Mouse (Mus musculus) CH12.LX (cell line): ENCODE data around the gene Gm49368. TPM values are rescaled to one million over a fixed set of nuclear protein-coding genes. Genes with fewer than 3 reads are reported as not detected.

Experiments used
- DNase-seq: peaks from one replicate; pipeline ENCODE4 v3.0.0-alpha.2; 2013; ENCODE audit errors: extremely low read depth
- H3K27ac ChIP-seq: 2 replicates; pipeline ENCODE4 v1.5.1; 2012; ENCODE audit warnings: low read depth, mild to moderate bottlenecking, control low read depth, moderate library complexity; ENCODE audit not compliant: insufficient read depth
- H3K27me3 ChIP-seq: replicated peaks from 2 replicates; pipeline ENCODE3; 2012; ENCODE audit warnings: inconsistent platforms
- H3K36me3 ChIP-seq, 2 experiments: replicated peaks in 1 of 2; 2 replicates each; pipeline versions ENCODE3 to v1.6.1; 2012; ENCODE audit warnings: inconsistent platforms in 1 of 2, low read length in 1 of 2, mild to moderate bottlenecking in 1 of 2, mixed read lengths in 1 of 2, moderate library complexity in 1 of 2; ENCODE audit not compliant: control insufficient read depth in 1 of 2, insufficient read depth in 1 of 2
- H3K4me1 ChIP-seq, 2 experiments: 2 replicates each; pipeline ENCODE4 v1.6.1; 2012; ENCODE audit warnings: inconsistent platforms in 1 of 2, moderate library complexity in 1 of 2; ENCODE audit not compliant: insufficient read depth in 2 of 2, control insufficient read depth in 1 of 2
- H3K4me2 ChIP-seq: 2 replicates; pipeline ENCODE4 v1.6.1; 2012; ENCODE audit warnings: low read depth, mild to moderate bottlenecking, control low read depth; ENCODE audit not compliant: poor library complexity, insufficient read depth, severe bottlenecking
- H3K4me3 ChIP-seq, 3 experiments: fragments of 150-350 bp in 1 of 3; sonication (generic) in 1 of 3; replicated peaks in 1 of 3; 2 replicates each; pipeline versions ENCODE3 to v1.5.1; 2011 to 2012; ENCODE audit warnings: low read depth in 2 of 3, low read length in 2 of 3, mild to moderate bottlenecking in 2 of 3, moderate library complexity in 2 of 3, control low read depth in 1 of 3, improper control_type of control experiment in 1 of 3, inconsistent platforms in 1 of 3, mixed read lengths in 1 of 3; ENCODE audit not compliant: poor library complexity in 1 of 3
- H3K79me2 ChIP-seq: replicated peaks from 2 replicates; pipeline ENCODE4 v1.6.1; 2012; ENCODE audit warnings: mild to moderate bottlenecking, moderate library complexity; ENCODE audit not compliant: control insufficient read depth, poor library complexity, insufficient read depth, severe bottlenecking; ENCODE audit errors: extremely low read depth
- H3K9ac ChIP-seq: 2 replicates; pipeline ENCODE4 v1.6.1; 2012; ENCODE audit warnings: low read depth, mild to moderate bottlenecking, control low read depth, moderate library complexity; ENCODE audit not compliant: insufficient read depth
- H3K9me3 ChIP-seq: replicated peaks from 2 replicates; pipeline ENCODE3; 2012; ENCODE audit warnings: low read length, inconsistent platforms, mixed read lengths
- BHLHE40 ChIP-seq: IDR thresholded peaks from 2 replicates; pipeline ENCODE4 v1.6.1; 2011; ENCODE audit warnings: mild to moderate bottlenecking, low read depth, low read length, improper control_type of control experiment
- CHD2 ChIP-seq: IDR thresholded peaks from 2 replicates; pipeline ENCODE4 v1.6.1; 2011; ENCODE audit warnings: low read length, improper control_type of control experiment
- ELF1 ChIP-seq: IDR thresholded peaks from 2 replicates; pipeline ENCODE4 v1.6.1; 2014; ENCODE audit warnings: low read depth, mild to moderate bottlenecking, inconsistent platforms, low read length, improper control_type of control experiment
- HCFC1 ChIP-seq: IDR thresholded peaks from 2 replicates; pipeline ENCODE4 v1.6.1; 2012; ENCODE audit warnings: low read depth, mild to moderate bottlenecking, inconsistent platforms, low read length, improper control_type of control experiment
- IRF4 ChIP-seq: IDR thresholded peaks from 2 replicates; pipeline ENCODE4 v1.6.1; 2014; ENCODE audit warnings: low read depth, mild to moderate bottlenecking, inconsistent platforms, low read length, improper control_type of control experiment
- JUN ChIP-seq: IDR thresholded peaks from 2 replicates; pipeline ENCODE4 v1.6.1; 2011; ENCODE audit warnings: low read depth, mild to moderate bottlenecking, low read length, improper control_type of control experiment, moderate library complexity; ENCODE audit not compliant: insufficient read depth
- MAX ChIP-seq: IDR thresholded peaks from 2 replicates; pipeline ENCODE4 v1.6.1; 2011; ENCODE audit warnings: low read length, improper control_type of control experiment
- MAZ ChIP-seq: IDR thresholded peaks from 2 replicates; pipeline ENCODE4 v1.6.1; 2012; ENCODE audit warnings: low read depth, mild to moderate bottlenecking, inconsistent platforms, low read length, improper control_type of control experiment, moderate library complexity
- MEF2A ChIP-seq: IDR thresholded peaks from 2 replicates; pipeline ENCODE4 v1.6.1; 2014; ENCODE audit warnings: low read depth, mild to moderate bottlenecking, inconsistent platforms, low read length, improper control_type of control experiment, borderline replicate concordance
- MXI1 ChIP-seq: IDR thresholded peaks from 2 replicates; pipeline ENCODE4 v1.6.1; 2011; ENCODE audit warnings: mild to moderate bottlenecking, low read depth, low read length, improper control_type of control experiment
- MYC ChIP-seq: IDR thresholded peaks from 2 replicates; pipeline ENCODE4 v1.6.1; 2011; ENCODE audit warnings: low read depth, mild to moderate bottlenecking, improper control_type of control experiment, low read length
- NRF1 ChIP-seq: IDR thresholded peaks from 2 replicates; pipeline ENCODE4 v1.6.1; 2014; ENCODE audit warnings: low read depth, mild to moderate bottlenecking, inconsistent platforms, low read length, improper control_type of control experiment, moderate library complexity
- SIN3A ChIP-seq: IDR thresholded peaks from 2 replicates; pipeline ENCODE4 v1.6.1; 2012; ENCODE audit warnings: low read length, improper control_type of control experiment, inconsistent platforms
- SMC3 ChIP-seq: IDR thresholded peaks from 2 replicates; pipeline ENCODE4 v1.6.1; 2011; ENCODE audit warnings: low read depth, low read length, improper control_type of control experiment
- TBP ChIP-seq: conservative IDR thresholded peaks from 2 replicates; pipeline ENCODE4 v1.6.1; 2011; ENCODE audit warnings: low read depth, low read length, improper control_type of control experiment
- UBTF ChIP-seq: IDR thresholded peaks from 2 replicates; pipeline ENCODE4 v1.6.1; 2012; ENCODE audit warnings: low read depth, mild to moderate bottlenecking, inconsistent platforms, low read length, improper control_type of control experiment, moderate library complexity
- ZNF384 ChIP-seq: IDR thresholded peaks from 2 replicates; pipeline ENCODE4 v1.6.1; 2012; ENCODE audit warnings: low read depth, low read length, improper control_type of control experiment, inconsistent platforms
- dilution Hi-C: fragments of 300-500 bp; cut with MboI; formaldehyde crosslinking; loops from 2 replicates; pipeline ENCODE4 v1.14.3; 2020; ENCODE audit warnings: low sequenced_read_pairs; ENCODE audit not compliant: extremely low pct_unique_long_range_greater_than_20kb, extremely low pct_ligation_motif_present
- in situ Hi-C: fragments of 300-500 bp; cut with MboI; formaldehyde crosslinking; loops from 3 replicates; pipeline ENCODE4 v1.14.3; 2019; ENCODE audit warnings: low sequenced_read_pairs, low pct_ligation_motif_present, low pct_unique_long_range_greater_than_20kb, mixed read lengths
- polyA plus RNA-seq: library from polyadenylated mRNA; unstranded; fragments of >175 nt; gene quantifications from 2 replicates; pipeline ENCODE4 v1.2.1, GENCODE M21; 2012; ENCODE audit warnings: low read depth; ENCODE audit not compliant: insufficient read length
- total RNA-seq, 2 experiments: library from RNA; depleted of rRNA; stranded (reverse); fragments of 300-350 nt in 1 of 2; fragments of >200 nt in 1 of 2; gene quantifications; 2 replicates each; pipeline ENCODE4 v1.2.3; 2012 to 2014

Gene Gm49368
- total and polyA plus RNA-seq, 3 experiments = not detected

DNA sequence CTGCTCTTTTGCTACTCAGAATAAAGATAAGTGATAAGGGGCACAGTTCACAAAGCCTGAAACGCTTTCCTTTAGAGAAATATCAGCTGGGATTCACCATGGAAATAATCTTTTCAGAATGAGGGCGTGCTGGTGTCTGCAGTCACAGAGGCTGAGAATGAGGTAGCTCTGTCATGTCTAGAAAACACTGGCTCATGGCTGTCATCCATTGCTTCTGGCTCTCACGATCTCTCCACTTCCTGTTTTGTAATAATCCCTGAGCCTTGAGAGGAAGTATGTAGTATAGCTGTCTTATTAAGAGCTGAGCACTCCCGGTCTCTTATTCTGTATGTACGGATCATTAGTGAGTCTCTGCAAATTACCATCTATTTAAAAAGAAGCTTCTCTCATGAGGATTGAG lies 3.1 kb downstream of the Gm49368 start:
- Histone ChIP-seq H3K9me3 (peaks cover 1% of the 10 kb centered on the region), H3K9ac (no peak overlapping the region)
- DNase-seq = no peak
- TF ChIP-seq ELF1 (no peak), NRF1 (no peak), UBTF (no peak), SIN3A (no peak), MXI1 (no peak), JUN (no peak), HCFC1 (no peak)
- TF ChIP-seq, all 38 proteins: peak for 0
- Histone ChIP-seq H3K27ac (no peak overlapping the region), H3K27me3 (peaks cover 5% of the 10 kb centered on the region), H3K79me2 (no peaks in the 10 kb centered on the region), H3K36me3 (no peaks in the 10 kb centered on the region), H3K4me1 (peaks cover 2 to 31% of the 10 kb centered on the region in 2 experiments; a peak in 2 of 4 replicates), H3K4me2 (no peak overlapping the region), H3K4me3 (no peak overlapping the region)
- dilution Hi-C loops (no loop called here), in situ Hi-C loops (no loop called here)

DNA sequence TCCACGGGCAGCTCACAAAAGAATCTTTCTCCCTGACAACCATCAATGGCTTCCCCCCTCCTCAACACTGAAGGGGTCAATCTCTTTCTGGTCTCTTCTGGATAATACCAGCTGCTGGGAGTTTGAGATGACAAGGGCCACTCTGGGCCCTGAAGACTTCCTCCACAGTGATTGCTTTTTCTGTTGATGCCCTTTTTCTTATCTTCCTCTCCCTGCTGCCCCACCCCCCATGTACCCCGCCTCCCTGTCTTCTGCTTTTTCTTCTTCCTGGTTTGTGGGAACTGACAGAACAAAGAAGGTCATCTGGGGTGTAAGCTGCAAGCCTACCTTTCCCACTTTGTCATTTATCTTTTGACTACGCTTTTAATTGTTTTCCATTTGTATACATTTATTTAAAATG lies 5.4 kb downstream of the Gm49368 start:
- no peak overlapping the region for H3K9ac ChIP-seq
- H3K27ac ChIP-seq = no peak overlapping the region
- H3K4me3 ChIP-seq = no peak overlapping the region
- dilution Hi-C loops (no loop called here), in situ Hi-C loops (no loop called here)
- no peaks in the 10 kb centered on the region for H3K79me2 ChIP-seq
- H3K4me1 ChIP-seq = peaks cover 2 to 21% of the 10 kb centered on the region in 2 experiments; a peak in 2 of 4 replicates
- no peak for TF ChIP-seq CHD2
- no peak for TF ChIP-seq SMC3
- no peak for TF ChIP-seq MYC
- TF ChIP-seq SIN3A = no peak
- no peak for DNase-seq
- peaks cover 5% of the 10 kb centered on the region for H3K27me3 ChIP-seq
- H3K9me3 ChIP-seq = peaks cover 1% of the 10 kb centered on the region
- H3K36me3 ChIP-seq = no peaks in the 10 kb centered on the region
- no peak overlapping the region for H3K4me2 ChIP-seq

DNA sequence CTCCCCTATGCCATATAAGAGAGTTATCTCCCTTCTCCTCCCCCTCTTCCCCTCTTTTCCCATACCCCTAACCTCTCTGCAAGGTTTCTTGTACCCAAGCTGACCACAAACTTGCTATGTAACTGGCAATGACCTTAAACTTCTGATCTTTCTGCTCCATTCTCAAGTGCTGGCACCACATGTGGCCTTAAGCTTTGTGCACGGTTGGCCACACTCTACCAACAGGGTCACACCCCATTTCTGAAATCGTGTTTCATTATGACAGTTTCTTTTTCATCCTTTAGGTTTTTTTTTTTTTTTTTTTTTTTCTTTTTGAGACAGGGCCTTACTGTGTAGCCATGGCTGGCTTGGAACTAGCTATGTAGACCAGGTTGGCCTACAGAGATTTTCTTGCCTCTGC lies 7.4 kb downstream of the Gm49368 start:
- peak; percentile 91 for TF ChIP-seq ZNF384
- TF ChIP-seq MAZ = no peak
- TF ChIP-seq IRF4 = no peak; the same call in 1 of the 2 replicates
- no peak for TF ChIP-seq TBP
- no peak for TF ChIP-seq ELF1
- peak; percentile 48 for TF ChIP-seq BHLHE40
- no peak for TF ChIP-seq MAX
- TF ChIP-seq MEF2A = no peak
- no peak overlapping the region for H3K4me2 ChIP-seq
- no peak overlapping the region for H3K9ac ChIP-seq
- in situ Hi-C loops = no loop called here
- no peaks in the 10 kb centered on the region for H3K79me2 ChIP-seq
- no peak overlapping the region for H3K27ac ChIP-seq
- no peak for DNase-seq
- H3K4me3 ChIP-seq = no peak overlapping the region
- dilution Hi-C loops = no loop called here
- peaks cover 2 to 19% of the 10 kb centered on the region in 2 experiments; a peak in 2 of 4 replicates for H3K4me1 ChIP-seq
- peaks cover 1% of the 10 kb centered on the region for H3K9me3 ChIP-seq
- H3K36me3 ChIP-seq = no peaks in the 10 kb centered on the region
- no peaks in the 10 kb centered on the region for H3K27me3 ChIP-seq
